Mouse (Mus musculus) forebrain, embryonic 12.5 days (tissue): ENCODE measurements around the gene 4930544D05Rik. TPM values are rescaled to one million over a fixed set of nuclear protein-coding genes. Genes with fewer than 3 reads are reported as not detected.

Experiments
- ATAC-seq: fragments of 200-750 bp; cut with Nextera tagmentation; 2 replicates; pipeline ENCODE4 v1.8.0; 2017; ENCODE audit warnings: moderate TSS enrichment; ENCODE audit not compliant: low FRiP score
- H3K27ac ChIP-seq: fragments of 300-500 bp; sonication (generic); 2 replicates; pipeline ENCODE4 v1.5.1; 2016; ENCODE audit warnings: mild to moderate bottlenecking
- H3K27me3 ChIP-seq: fragments of 300-500 bp; sonication (generic); 2 replicates; pipeline ENCODE4 v1.6.1; 2016; ENCODE audit warnings: mild to moderate bottlenecking
- H3K36me3 ChIP-seq: fragments of 300-500 bp; sonication (generic); replicated peaks from 2 replicates; pipeline ENCODE4 v1.6.1; 2016; ENCODE audit warnings: mild to moderate bottlenecking
- H3K4me1 ChIP-seq: fragments of 300-500 bp; sonication (generic); 2 replicates; pipeline ENCODE4 v1.6.1; 2016
- H3K4me2 ChIP-seq: fragments of 300-500 bp; sonication (generic); 2 replicates; pipeline ENCODE4 v1.6.1; 2016; ENCODE audit warnings: mild to moderate bottlenecking, moderate library complexity
- H3K4me3 ChIP-seq: fragments of 300-500 bp; sonication (generic); replicated peaks from 2 replicates; pipeline ENCODE4 v1.5.1; 2016; ENCODE audit warnings: mild to moderate bottlenecking
- H3K9ac ChIP-seq: fragments of 300-500 bp; sonication (generic); 2 replicates; pipeline ENCODE4 v1.6.1; 2016; ENCODE audit warnings: mild to moderate bottlenecking
- H3K9me3 ChIP-seq: fragments of 300-500 bp; sonication (generic); 2 replicates; pipeline ENCODE4 v1.6.1; 2016
- WGBS: fragments of 180-500 bp; shearing (Covaris S2); methylation state at CpG from one replicate; pipeline ENCODE4 v1.1.7; 2016; 5-methylcytosine and 5-hydroxymethylcytosine counted together
- polyA plus RNA-seq: library from polyadenylated mRNA; unstranded; fragments of >200 nt; fragmentation: Nextera tagmentation; extraction: Ambion mirVana; gene quantifications from 2 replicates; pipeline ENCODE4 v1.2.1, GENCODE M21; 2016

Gene 4930544D05Rik
- polyA plus RNA-seq, 1 experiment from 2014 or later: not detected

DNA sequence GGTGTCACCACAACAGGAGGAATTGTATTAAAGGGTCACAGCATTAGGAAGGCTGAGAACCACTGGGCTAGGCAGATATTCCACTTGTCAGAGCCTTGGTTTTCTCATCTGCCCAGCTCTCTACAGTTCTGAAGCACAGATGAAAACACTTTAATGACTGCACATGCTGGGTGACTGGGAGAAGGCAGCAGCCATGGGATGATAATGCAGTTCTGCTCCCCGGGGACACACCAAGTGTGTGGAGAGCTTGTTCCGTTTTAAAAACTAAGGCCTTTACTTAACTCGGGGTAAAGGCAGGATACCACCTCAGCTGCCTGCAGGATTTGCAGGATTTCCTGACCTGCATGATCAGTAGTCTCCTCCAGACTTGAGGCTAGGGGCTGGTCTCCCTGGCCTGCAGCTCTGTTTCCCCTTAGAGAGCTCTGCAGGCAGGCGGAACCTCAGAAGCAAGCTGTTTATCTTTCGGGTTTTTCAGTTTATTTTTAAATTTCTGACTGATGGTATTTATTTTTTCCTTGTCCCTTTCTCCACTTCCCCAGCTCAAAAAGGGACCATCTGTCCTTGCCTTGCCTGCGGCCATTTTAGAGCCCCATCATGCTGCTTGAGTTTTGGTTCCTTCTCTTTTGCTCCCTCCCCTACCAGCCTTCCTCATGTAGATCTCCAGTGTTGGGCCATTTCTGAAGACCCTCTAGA is 32.5 kb upstream of the 4930544D05Rik start:
- H3K9me3 ChIP-seq: no peaks in the 10 kb centered on the region
- H3K4me3 ChIP-seq: no peak overlapping the region
- no peaks in the 10 kb centered on the region for H3K27me3 ChIP-seq
- WGBS: 78% methylated on average over 6 of the region's 6 CpGs
- no peak for ATAC-seq
- no peaks in the 10 kb centered on the region for H3K36me3 ChIP-seq
- peaks cover 43% of the 10 kb centered on the region for H3K4me1 ChIP-seq
- no peak overlapping the region for H3K27ac ChIP-seq
- no peak overlapping the region for H3K4me2 ChIP-seq
- no peak overlapping the region for H3K9ac ChIP-seq

DNA sequence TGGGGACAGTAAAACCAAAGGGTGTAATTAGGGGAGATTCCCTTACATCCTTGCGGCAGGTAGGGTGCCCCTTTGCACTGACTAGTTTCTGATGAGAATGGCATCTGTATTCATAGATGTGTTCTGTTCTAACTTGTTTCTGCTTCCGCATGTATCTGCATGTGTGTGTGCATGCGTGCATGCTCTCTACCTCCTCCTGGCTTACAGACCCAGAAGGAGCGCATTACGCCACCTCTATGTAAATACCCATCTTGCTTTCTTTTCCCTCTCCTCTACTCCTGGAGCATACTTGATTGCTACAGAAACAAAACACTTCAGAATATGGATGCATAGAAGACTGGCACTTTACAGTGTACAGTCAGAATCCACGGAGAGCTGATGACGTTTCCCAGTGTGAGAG is 31.9 kb upstream of the 4930544D05Rik start:
- H3K27ac ChIP-seq: no peak overlapping the region
- WGBS: 90% methylated on average over 7 of the region's 7 CpGs

GRCm38 (mm10) chr11:70585457-70585856 is 30.2 kb upstream of the 4930544D05Rik start:
- H3K27ac ChIP-seq: 0 out of 2 replicates have a peak overlapping the region, but pooled peaks have one; percentile 42
- H3K36me3 ChIP-seq: no peaks in the 10 kb centered on the region
- 66% methylated on average over 7 of the region's 7 CpGs for WGBS
- H3K4me2 ChIP-seq: no peak overlapping the region
- no peak overlapping the region for H3K4me3 ChIP-seq
- H3K27me3 ChIP-seq: no peaks in the 10 kb centered on the region
- no peaks in the 10 kb centered on the region for H3K9me3 ChIP-seq
- no peak for ATAC-seq
- peaks cover 28% of the 10 kb centered on the region for H3K4me1 ChIP-seq
- peak overlapping the region; percentile 1; the same call in 1 of the 2 replicates for H3K9ac ChIP-seq

More for the DNA sequence above, 31.9 kb upstream of the 4930544D05Rik start:
- no peak for ATAC-seq
- H3K4me3 ChIP-seq: no peak overlapping the region
- peaks cover 37% of the 10 kb centered on the region for H3K4me1 ChIP-seq
- no peaks in the 10 kb centered on the region for H3K27me3 ChIP-seq
- no peaks in the 10 kb centered on the region for H3K36me3 ChIP-seq
- H3K9me3 ChIP-seq: no peaks in the 10 kb centered on the region
- no peak overlapping the region for H3K4me2 ChIP-seq
- no peak overlapping the region for H3K9ac ChIP-seq

DNA sequence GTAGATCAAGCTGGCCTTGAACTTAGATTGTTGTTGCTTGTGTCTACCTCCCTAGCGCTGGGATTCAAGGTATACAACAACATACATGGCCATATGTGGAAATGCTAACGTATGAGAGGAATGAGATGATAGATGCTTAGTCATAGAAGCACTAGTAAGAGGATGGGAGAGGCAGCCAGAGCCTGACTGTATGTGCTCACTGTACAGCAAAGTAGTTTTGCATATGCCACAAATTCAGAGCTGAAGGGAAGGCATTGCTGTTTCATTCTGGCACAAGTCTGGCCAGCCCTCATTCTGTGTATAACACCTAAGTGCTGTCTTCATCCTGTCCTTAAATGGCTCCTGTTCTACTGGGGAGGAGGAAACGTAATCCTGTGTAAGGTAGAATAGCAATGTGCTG is 29.4 kb upstream of the 4930544D05Rik start:
- peaks cover 24% of the 10 kb centered on the region for H3K4me1 ChIP-seq
- no peaks in the 10 kb centered on the region for H3K36me3 ChIP-seq
- H3K4me3 ChIP-seq: no peak overlapping the region
- H3K9me3 ChIP-seq: no peaks in the 10 kb centered on the region
- H3K27ac ChIP-seq: no peak overlapping the region
- no peak overlapping the region for H3K4me2 ChIP-seq
- H3K27me3 ChIP-seq: no peaks in the 10 kb centered on the region
- ATAC-seq: no peak
- no peak overlapping the region for H3K9ac ChIP-seq
- 87% methylated on average over 3 of the region's 3 CpGs for WGBS

DNA sequence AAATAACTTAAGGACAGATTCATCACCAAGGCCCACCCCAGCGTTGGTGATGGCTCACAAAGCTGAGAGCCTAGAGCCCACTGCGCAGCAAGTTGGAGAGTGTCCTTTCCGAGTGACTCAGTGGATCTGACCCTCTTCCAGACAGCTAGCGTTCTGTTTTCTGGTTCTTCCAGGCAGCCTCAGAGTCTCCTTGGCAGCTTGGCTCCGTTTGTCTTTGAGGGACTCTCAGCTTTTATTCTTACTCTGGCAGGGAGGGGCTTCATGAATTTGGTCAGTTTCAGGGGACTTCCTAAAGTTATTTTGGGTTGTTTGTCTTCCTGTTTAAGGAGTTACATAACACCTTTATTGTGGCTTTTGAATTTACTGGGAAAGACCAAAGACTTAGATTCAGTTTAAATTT is 28.7 kb upstream of the 4930544D05Rik start:
- Histone ChIP-seq H3K9me3 (no peaks in the 10 kb centered on the region), H3K36me3 (no peaks in the 10 kb centered on the region), H3K9ac (no peak overlapping the region), H3K27me3 (no peaks in the 10 kb centered on the region), H3K4me2 (no peak overlapping the region), H3K27ac (no peak overlapping the region), H3K4me1 (peaks cover 24% of the 10 kb centered on the region), H3K4me3 (no peak overlapping the region)
- 77% methylated on average over 5 of the region's 5 CpGs for WGBS
- no peak for ATAC-seq

- Histone ChIP-seq H3K9ac (no peak overlapping the region), H3K27ac (no peak overlapping the region), H3K4me1 (peaks cover 12% of the 10 kb centered on the region), H3K9me3 (no peaks in the 10 kb centered on the region), H3K4me3 (no peak overlapping the region), H3K27me3 (no peaks in the 10 kb centered on the region), H3K4me2 (no peak overlapping the region), H3K36me3 (no peaks in the 10 kb centered on the region)
- WGBS: 89% methylated on average over 1 of the region's 1 CpGs
- no peak for ATAC-seq
These were observed 23.9 kb upstream of the 4930544D05Rik start for GRCm38 (mm10) chr11:70591733-70592132.

DNA sequence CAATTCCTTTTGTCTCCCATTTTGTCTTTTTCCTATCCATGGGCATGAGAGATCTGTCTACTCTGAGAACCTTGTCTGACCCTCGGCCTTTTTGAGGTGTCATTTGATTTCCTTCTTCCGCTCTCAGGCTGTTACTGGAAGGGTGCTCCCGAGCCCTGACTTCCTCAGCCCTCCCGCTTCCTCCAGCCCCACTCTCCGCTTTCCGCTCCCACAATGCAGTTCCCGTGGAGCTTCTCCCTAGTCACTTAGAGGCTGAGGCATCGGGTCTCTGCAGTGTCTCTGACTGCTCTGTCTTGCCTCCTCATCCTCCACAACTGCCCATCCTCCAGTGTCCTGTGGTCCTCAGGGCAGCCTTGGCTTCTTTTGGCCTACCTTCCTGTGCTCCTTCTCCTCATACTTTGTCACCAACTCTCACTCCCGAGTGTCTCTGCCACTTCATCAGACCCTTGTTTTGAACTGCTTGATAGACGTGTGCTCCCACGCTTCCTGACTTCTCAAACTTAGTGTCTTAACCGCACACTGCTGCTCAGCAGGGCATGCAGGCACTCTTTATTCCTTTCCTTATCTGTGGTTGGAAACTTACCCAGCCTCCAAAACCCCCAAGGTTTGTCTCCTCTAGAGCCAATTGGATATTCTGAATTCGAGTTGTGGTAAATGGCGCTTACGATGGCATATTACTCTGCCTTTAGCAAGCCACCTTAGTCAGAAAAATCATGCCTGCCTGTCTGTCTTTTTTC is 21.2 kb upstream of the 4930544D05Rik start:
- H3K4me3 ChIP-seq: no peak overlapping the region
- WGBS: 87% methylated on average over 15 of the region's 15 CpGs
- H3K4me2 ChIP-seq: no peak overlapping the region
- ATAC-seq: no peak
- H3K9ac ChIP-seq: no peak overlapping the region
- no peak overlapping the region for H3K27ac ChIP-seq
- no peaks in the 10 kb centered on the region for H3K9me3 ChIP-seq
- peaks cover 19% of the 10 kb centered on the region for H3K36me3 ChIP-seq
- peaks cover 12% of the 10 kb centered on the region for H3K4me1 ChIP-seq
- H3K27me3 ChIP-seq: no peaks in the 10 kb centered on the region

- no peak for ATAC-seq
- Histone ChIP-seq H3K9me3 (no peaks in the 10 kb centered on the region), H3K4me1 (peaks cover 12% of the 10 kb centered on the region), H3K27ac (peak overlapping the region; percentile 27), H3K4me2 (no peak overlapping the region), H3K36me3 (peaks cover 19% of the 10 kb centered on the region), H3K27me3 (no peaks in the 10 kb centered on the region), H3K9ac (no peak overlapping the region), H3K4me3 (no peak overlapping the region)
- WGBS: 84% methylated on average over 2 of the region's 2 CpGs
These were observed 20.0 kb upstream of the 4930544D05Rik start for GRCm38 (mm10) chr11:70595638-70596037.

DNA sequence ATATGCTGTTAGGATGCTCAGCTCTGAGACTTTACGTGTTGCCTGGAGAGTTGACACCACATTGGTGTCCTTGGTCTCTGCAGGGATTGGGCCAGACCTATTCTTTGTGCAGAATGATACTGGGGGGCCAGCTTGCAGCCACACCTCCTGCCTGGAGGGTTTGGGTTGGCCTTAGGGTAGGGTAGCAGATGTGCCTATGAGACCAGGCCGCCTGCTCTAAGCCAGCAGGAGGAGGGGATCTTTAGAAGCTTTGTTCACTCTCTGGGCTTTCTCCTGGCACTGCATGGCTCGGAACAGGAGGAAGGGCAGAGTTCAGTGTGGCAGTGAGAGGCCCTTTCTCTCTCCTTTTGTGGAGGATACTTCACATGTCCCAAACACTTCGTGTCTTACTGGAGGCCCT is 19.6 kb upstream of the 4930544D05Rik start:
- WGBS: 37% methylated on average over 4 of the region's 4 CpGs
- ATAC-seq: no peak
- Histone ChIP-seq H3K9ac (no peak overlapping the region), H3K27me3 (no peaks in the 10 kb centered on the region), H3K9me3 (no peaks in the 10 kb centered on the region), H3K36me3 (peaks cover 19% of the 10 kb centered on the region), H3K4me3 (no peak overlapping the region), H3K4me1 (peaks cover 12% of the 10 kb centered on the region), H3K4me2 (no peak overlapping the region), H3K27ac (peak overlapping the region; percentile 27)

- Histone ChIP-seq H3K36me3 (peaks cover 29% of the 10 kb centered on the region), H3K4me2 (no peak overlapping the region), H3K9ac (no peak overlapping the region), H3K27me3 (no peaks in the 10 kb centered on the region), H3K4me3 (no peak overlapping the region), H3K27ac (no peak overlapping the region; the same call in 1 of the 2 replicates), H3K9me3 (no peaks in the 10 kb centered on the region), H3K4me1 (peaks cover 12% of the 10 kb centered on the region)
- 82% methylated on average over 6 of the region's 6 CpGs for WGBS
- ATAC-seq: no peak
These were observed 18.3 kb upstream of the 4930544D05Rik start for GRCm38 (mm10) chr11:70597301-70597700.

- peaks cover 12% of the 10 kb centered on the region for H3K4me1 ChIP-seq
- H3K4me2 ChIP-seq: no peak overlapping the region
- H3K4me3 ChIP-seq: no peak overlapping the region
- H3K27ac ChIP-seq: no peak overlapping the region
- H3K27me3 ChIP-seq: no peaks in the 10 kb centered on the region
- WGBS: 90% methylated on average over 9 of the region's 9 CpGs
- no peak overlapping the region for H3K9ac ChIP-seq
- H3K9me3 ChIP-seq: no peaks in the 10 kb centered on the region
- H3K36me3 ChIP-seq: peaks cover 36% of the 10 kb centered on the region
- no peak for ATAC-seq
These were observed 17.1 kb upstream of the 4930544D05Rik start for GRCm38 (mm10) chr11:70598451-70598953.

- no peak overlapping the region for H3K27ac ChIP-seq
- ATAC-seq: no peak
- 61% methylated on average over 14 of the region's 14 CpGs for WGBS
These were observed 10.6 kb upstream of the 4930544D05Rik start for GRCm38 (mm10) chr11:70605024-70605566.

More at GRCm38 (mm10) chr11:70605024-70605566, 10.6 kb upstream of the 4930544D05Rik start:
- peaks cover 77% of the 10 kb centered on the region for H3K36me3 ChIP-seq
- H3K4me3 ChIP-seq: no peak overlapping the region
- H3K9me3 ChIP-seq: no peaks in the 10 kb centered on the region
- H3K27me3 ChIP-seq: no peaks in the 10 kb centered on the region
- no peak overlapping the region for H3K9ac ChIP-seq
- no peak overlapping the region for H3K4me2 ChIP-seq
- no peaks in the 10 kb centered on the region for H3K4me1 ChIP-seq
